Mouse (Mus musculus): ENCODE measurements around the gene Art4. TPM values are rescaled to one million over a fixed set of nuclear protein-coding genes. Genes with fewer than 3 reads are reported as not detected.
A peak's percentile ranks its signal among the peaks of the same experiment; 100 is the strongest.

Gene Art4
- total and polyA plus RNA-seq, 3 experiments = 0.34 to 1.0 (median 0.48) TPM

DNA sequence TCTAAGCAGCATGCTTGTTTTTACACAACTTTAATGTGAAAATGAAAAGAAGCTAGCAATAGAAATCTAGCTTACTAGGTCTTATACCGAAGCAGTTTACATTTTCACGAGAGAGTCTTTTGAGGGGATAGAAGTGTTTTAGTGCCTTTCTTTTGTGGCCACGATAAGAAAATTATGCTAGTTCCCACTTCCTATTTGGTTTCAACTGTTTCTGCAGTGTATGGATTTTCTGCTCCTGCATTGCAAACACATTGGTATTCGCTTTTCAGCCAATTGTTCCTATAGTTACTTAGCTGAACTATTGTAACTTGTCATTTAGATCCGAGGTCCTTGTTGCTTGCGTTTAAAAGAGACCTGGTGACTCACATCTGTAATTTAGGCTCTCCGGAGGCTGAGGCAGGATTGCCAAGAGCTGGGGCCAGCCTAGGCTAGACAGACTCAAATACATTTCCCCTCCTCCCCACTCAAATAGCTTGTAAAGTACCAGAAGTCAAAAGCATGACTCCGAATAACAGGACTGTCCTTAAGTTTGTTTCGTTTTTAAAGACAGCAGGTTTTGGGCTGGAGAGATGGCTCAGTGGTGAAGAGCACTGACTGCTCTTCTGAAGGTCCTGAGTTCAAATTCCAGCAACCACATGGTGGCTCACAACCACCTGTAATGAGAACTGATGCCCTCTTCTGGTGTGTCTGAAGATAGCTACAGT lies 52.7 kb downstream of the Art4 start (continued):
- no peak for TF ChIP-seq USF2 (conservative IDR thresholded peaks at IDR 0.05; ENCODE audit: low read depth, low read length)
- no peak for TF ChIP-seq PAX5 (IDR thresholded peaks at IDR 0.05; ENCODE audit: low read length)
- no peak for TF ChIP-seq USF1 (IDR thresholded peaks at IDR 0.05; ENCODE audit: low read depth, low read length)
- no peak for TF ChIP-seq NRF1 (IDR thresholded peaks at IDR 0.05; ENCODE audit: low read depth, low read length)
- TF ChIP-seq BHLHE40 (IDR thresholded peaks at IDR 0.05; ENCODE audit: low read depth, low read length) = no peak
- TF ChIP-seq RAD21 (IDR thresholded peaks at IDR 0.05; ENCODE audit: low read depth, low read length) = no peak
- TF ChIP-seq UBTF (IDR thresholded peaks at IDR 0.05; ENCODE audit: low read depth, low read length) = no peak

DNA sequence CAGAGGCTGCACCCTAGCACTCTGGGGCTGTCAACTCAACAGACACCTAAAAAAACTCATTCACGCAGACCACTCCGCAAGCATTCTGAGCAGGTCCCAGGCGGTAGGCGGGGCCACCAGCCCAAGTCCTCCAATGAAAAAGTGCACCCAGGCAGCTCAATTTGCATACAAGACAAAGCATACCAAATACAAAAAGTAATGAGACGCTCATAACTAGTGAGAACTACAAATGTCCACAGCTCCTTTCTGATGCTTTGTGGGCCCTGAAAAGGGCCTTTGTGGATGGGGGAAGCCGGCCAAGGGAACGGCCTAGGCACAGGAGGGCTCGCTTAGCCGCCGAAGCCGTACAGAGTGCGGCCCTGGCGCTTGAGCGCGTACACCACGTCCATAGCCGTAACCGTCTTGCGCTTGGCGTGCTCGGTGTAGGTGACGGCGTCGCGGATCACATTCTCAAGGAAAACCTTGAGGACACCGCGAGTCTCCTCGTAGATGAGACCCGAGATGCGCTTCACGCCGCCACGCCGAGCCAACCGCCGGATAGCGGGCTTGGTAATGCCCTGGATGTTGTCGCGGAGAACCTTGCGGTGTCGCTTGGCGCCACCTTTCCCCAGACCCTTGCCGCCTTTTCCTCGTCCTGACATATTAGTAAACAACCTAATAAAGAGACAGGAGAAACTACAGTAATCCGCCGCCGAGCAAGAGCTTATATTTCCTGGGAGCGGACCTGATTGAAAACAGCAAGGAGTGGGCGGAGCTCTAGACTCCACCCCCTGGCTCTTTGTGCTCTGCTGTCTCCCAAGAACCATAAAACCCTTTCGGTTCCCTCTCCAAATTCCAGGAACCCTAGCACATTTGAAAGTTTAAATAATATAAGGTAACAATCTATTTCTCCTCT lies 53.5 kb downstream of the Art4 start, which contains the start of gene Hist4h4:
Hist4h4 (minus strand) TSS at position 677 of the 895 bp plus-strand sequence.
- Histone ChIP-seq H3K9me3 (replicated peaks; ENCODE audit: low read length) (no peaks in the 10 kb centered on the region), H3K4me2 (ENCODE audit: insufficient read depth, low read depth, poor library complexity, severe bottlenecking) (peak within 1 kb of the TSS; percentile 95), H3K9ac (ENCODE audit: insufficient read depth, low read depth) (peak within 1 kb of the TSS; percentile 78), H3K27ac (ENCODE audit: insufficient read depth, low read depth) (peak within 1 kb of the TSS; percentile 100), H3K27me3 (replicated peaks) (no peaks in the 10 kb centered on the region), H3K36me3 (replicated peaks in 1 of 2; ENCODE audit: control insufficient read depth in 1 of 2, insufficient read depth in 1 of 2, low read length in 1 of 2) (no peaks in the 10 kb centered on the region), H3K4me1 (ENCODE audit: control insufficient read depth in 1 of 2, insufficient read depth in 2 of 2) (peaks cover 2 to 35% of the 10 kb centered on the region in 2 experiments; a peak in 2 of 4 replicates), H3K4me3 (replicated peaks in 1 of 3; ENCODE audit: low read depth in 2 of 3, low read length in 2 of 3, poor library complexity in 1 of 3) (peak within 1 kb of the TSS; percentile 48 to 83 (median 56)), H3K79me2 (replicated peaks; ENCODE audit: control insufficient read depth, extremely low read depth, insufficient read depth, poor library complexity, severe bottlenecking) (peaks cover 7% of the 10 kb centered on the region)
- in situ Hi-C loops (cut with MboI; ENCODE audit: low pct_ligation_motif_present, low pct_unique_long_range_greater_than_20kb, low sequenced_read_pairs) = no loop called here
- DNase-seq (ENCODE audit: extremely low read depth) = peak; percentile 94
- dilution Hi-C loops (cut with MboI; ENCODE audit: extremely low pct_ligation_motif_present, extremely low pct_unique_long_range_greater_than_20kb, low sequenced_read_pairs) = no loop called here
- TF ChIP-seq TBP (conservative IDR thresholded peaks at IDR 0.05; ENCODE audit: low read depth, low read length) = peak; percentile 99
- TF ChIP-seq ZMIZ1 (IDR thresholded peaks at IDR 0.05; ENCODE audit: low read depth, low read length) = peak; percentile 100
- TF ChIP-seq UBTF (IDR thresholded peaks at IDR 0.05; ENCODE audit: low read depth, low read length) = peak; percentile 95
- TF ChIP-seq ZC3H11A (IDR thresholded peaks at IDR 0.05; ENCODE audit: low read depth, low read length) = no peak
- TF ChIP-seq BHLHE40 (IDR thresholded peaks at IDR 0.05; ENCODE audit: low read depth, low read length) = no peak
- TF ChIP-seq MXI1 (IDR thresholded peaks at IDR 0.05; ENCODE audit: low read depth, low read length) = peak; percentile 79
- TF ChIP-seq CHD1 (IDR thresholded peaks at IDR 0.05; ENCODE audit: low read depth, low read length) = peak; percentile 11; the same call in 1 of the 2 replicates
- TF ChIP-seq ETS1 (conservative IDR thresholded peaks at IDR 0.05; ENCODE audit: low read depth, low read length) = no peak; the same call in none of the 2 replicates
- no peak for TF ChIP-seq EP300 (IDR thresholded peaks at IDR 0.05; ENCODE audit: low read length)
- peak; percentile 3; the same call in 1 of the 2 replicates for TF ChIP-seq SMC3 (IDR thresholded peaks at IDR 0.05; ENCODE audit: low read depth, low read length)
- TF ChIP-seq ZKSCAN1 (IDR thresholded peaks at IDR 0.05; ENCODE audit: borderline replicate concordance, low read depth, low read length) = no peak
- TF ChIP-seq ZNF384 (IDR thresholded peaks at IDR 0.05; ENCODE audit: low read depth, low read length) = peak; percentile 68
- TF ChIP-seq RCOR1 (conservative IDR thresholded peaks at IDR 0.05; ENCODE audit: low read depth, low read length) = peak; percentile 99
- peak; percentile 85 for TF ChIP-seq HCFC1 (IDR thresholded peaks at IDR 0.05; ENCODE audit: low read depth, low read length)
- peak; percentile 46; the same call in 1 of the 2 replicates for TF ChIP-seq ELF1 (IDR thresholded peaks at IDR 0.05; ENCODE audit: low read depth, low read length)
- TF ChIP-seq MYC (IDR thresholded peaks at IDR 0.05; ENCODE audit: low read depth, low read length) = peak; percentile 57; the same call in 1 of the 2 replicates
- TF ChIP-seq USF1 (IDR thresholded peaks at IDR 0.05; ENCODE audit: low read depth, low read length) = no peak
- peak; percentile 41; the same call in 1 of the 2 replicates for TF ChIP-seq JUND (conservative IDR thresholded peaks at IDR 0.05; ENCODE audit: low read depth, low read length)
- TF ChIP-seq MAFK (IDR thresholded peaks at IDR 0.05; ENCODE audit: insufficient replicate concordance, low read length) = 0 out of 2 replicates have a peak, but pooled peaks have one; percentile 41
- TF ChIP-seq NELFE (IDR thresholded peaks at IDR 0.05; ENCODE audit: low read depth, low read length) = peak; percentile 100
- TF ChIP-seq MAX (IDR thresholded peaks at IDR 0.05; ENCODE audit: low read length) = no peak; the same call in none of the 2 replicates
- TF ChIP-seq POLR2AphosphoS2 (IDR thresholded peaks at IDR 0.05; ENCODE audit: low read depth, low read length) = peak; percentile 99
- TF ChIP-seq NRF1 (IDR thresholded peaks at IDR 0.05; ENCODE audit: low read depth, low read length) = no peak
- peak; percentile 64; the same call in 1 of the 2 replicates for TF ChIP-seq IRF4 (IDR thresholded peaks at IDR 0.05; ENCODE audit: low read depth, low read length)
- no peak for TF ChIP-seq CTCF (conservative IDR thresholded peaks at IDR 0.05 in 1 of 2, IDR thresholded peaks at IDR 0.05 in 1 of 2; ENCODE audit: low read depth in 2 of 2, low read length in 2 of 2)
- no peak for TF ChIP-seq PAX5 (IDR thresholded peaks at IDR 0.05; ENCODE audit: low read length)
- peak; percentile 87 for TF ChIP-seq SIN3A (IDR thresholded peaks at IDR 0.05; ENCODE audit: low read length)
- TF ChIP-seq RAD21 (IDR thresholded peaks at IDR 0.05; ENCODE audit: low read depth, low read length) = no peak
- peak; percentile 23; the same call in 1 of the 2 replicates for TF ChIP-seq CHD2 (IDR thresholded peaks at IDR 0.05; ENCODE audit: low read length)
- TF ChIP-seq KAT2A (IDR thresholded peaks at IDR 0.05; ENCODE audit: insufficient replicate concordance, low read length) = peak; percentile 27; the same call in 1 of the 2 replicates
- peak; percentile 84; the same call in 1 of the 2 replicates for TF ChIP-seq E2F4 (IDR thresholded peaks at IDR 0.05; ENCODE audit: insufficient replicate concordance, low read depth, low read length)

All from CH12.LX (cell line).